Mouse (Mus musculus) embryonic facial prominence, embryonic 14.5 days (tissue): ENCODE results near the gene Sgip1. TPM values are rescaled to one million over a fixed set of nuclear protein-coding genes. Genes with fewer than 3 reads are reported as not detected.

Experiments
- ATAC-seq: fragments of 200-750 bp; cut with Nextera tagmentation; 2 replicates; pipeline ENCODE4 v1.8.0; 2017; ENCODE audit warnings: low read depth, moderate number of reproducible peaks, moderate TSS enrichment
- DNase-seq: peaks from one replicate; pipeline ENCODE4 v3.0.0-alpha.2; 2015; ENCODE audit warnings: low spot score
- H3K27ac ChIP-seq: fragments of 300-500 bp; sonication (generic); replicated peaks from 2 replicates; pipeline ENCODE4 v1.5.1; 2014; ENCODE audit warnings: low read depth, mild to moderate bottlenecking, low read length, moderate library complexity
- H3K27me3 ChIP-seq: fragments of 300-500 bp; sonication (generic); replicated peaks from 2 replicates; pipeline ENCODE4 v1.6.1; 2014; ENCODE audit warnings: low read length; ENCODE audit not compliant: control insufficient read depth, insufficient read depth
- H3K36me3 ChIP-seq: fragments of 300-500 bp; sonication (generic); 2 replicates; pipeline ENCODE4 v1.6.1; 2014; ENCODE audit warnings: low read length, mixed read lengths; ENCODE audit not compliant: control insufficient read depth, insufficient read depth
- H3K4me1 ChIP-seq: fragments of 300-500 bp; sonication (generic); 2 replicates; pipeline ENCODE4 v1.6.1; 2014; ENCODE audit warnings: antibody characterized with exemption, low read length; ENCODE audit not compliant: control insufficient read depth, insufficient read depth
- H3K4me2 ChIP-seq: fragments of 300-500 bp; sonication (generic); 2 replicates; pipeline ENCODE4 v1.6.1; 2014; ENCODE audit warnings: low read depth, mild to moderate bottlenecking, low read length, moderate library complexity, mixed read lengths
- H3K4me3 ChIP-seq: fragments of 300-500 bp; sonication (generic); 2 replicates; pipeline ENCODE4 v1.5.1; 2014; ENCODE audit warnings: low read depth, mild to moderate bottlenecking, low read length
- H3K9ac ChIP-seq: fragments of 300-500 bp; sonication (generic); 2 replicates; pipeline ENCODE4 v1.6.1; 2014; ENCODE audit warnings: low read depth, mild to moderate bottlenecking, low read length, moderate library complexity, mixed read lengths
- H3K9me3 ChIP-seq: fragments of 300-500 bp; sonication (generic); 2 replicates; pipeline ENCODE4 v1.6.1; 2016; ENCODE audit warnings: low read length; ENCODE audit not compliant: control insufficient read depth
- WGBS: fragments of 180-500 bp; shearing (Covaris S2); extraction: QIAGEN DNeasy Blood & Tissue Kit; methylation state at CpG from one replicate; pipeline ENCODE4 v1.1.7; 2014; 5-methylcytosine and 5-hydroxymethylcytosine counted together
- polyA plus RNA-seq: library from polyadenylated mRNA; unstranded; fragments of >200 nt; fragmentation: Nextera tagmentation; extraction: Ambion mirVana; gene quantifications from 2 replicates; pipeline ENCODE4 v1.2.1, GENCODE M21; 2014

The Sgip1 gene
- polyA plus RNA-seq, 1 experiment from 2014 or later, result 4.0 TPM

DNA sequence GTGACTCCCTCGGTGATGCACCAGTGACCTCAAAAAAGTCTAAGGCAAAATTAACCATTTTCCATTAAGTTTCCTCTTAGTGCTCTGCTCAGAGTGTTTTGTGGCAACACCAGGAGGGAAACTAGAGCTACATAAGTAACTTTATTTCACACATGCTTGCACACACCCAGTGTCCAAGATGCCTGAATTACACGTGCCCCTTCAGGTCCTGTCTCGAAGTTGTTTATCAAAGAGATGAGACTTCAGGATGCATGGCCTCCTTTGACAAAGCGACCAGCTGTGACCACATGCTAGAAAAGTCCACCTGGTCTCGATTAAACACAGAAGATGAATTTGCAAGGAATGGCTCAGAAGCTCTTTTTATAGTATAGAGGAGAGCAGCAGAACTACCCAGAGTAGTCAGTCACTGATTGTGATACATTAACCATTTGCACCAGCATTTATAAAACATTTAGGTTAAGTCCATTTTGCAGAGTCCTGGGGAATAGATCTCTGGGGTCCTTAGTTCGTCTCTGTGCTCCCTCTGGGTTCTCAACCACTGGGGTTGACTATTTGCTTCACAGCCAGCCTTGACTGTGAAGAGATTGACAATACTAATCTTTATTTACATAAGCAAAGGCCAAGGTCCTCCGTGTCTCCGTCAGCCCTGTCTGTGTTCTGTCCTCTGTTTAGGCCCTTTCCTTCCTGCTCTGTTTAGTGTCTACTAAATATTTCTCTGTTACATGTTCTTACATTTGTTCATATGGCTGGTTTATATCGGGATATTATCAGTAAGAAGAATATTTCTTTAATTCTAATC, 70.1 kb downstream of the Sgip1 start:
- Histone ChIP-seq H3K4me3 (no peak overlapping the region), H3K4me2 (no peak overlapping the region), H3K27me3 (no peaks in the 10 kb centered on the region), H3K36me3 (no peaks in the 10 kb centered on the region), H3K27ac (no peak overlapping the region), H3K4me1 (peaks cover 3% of the 10 kb centered on the region; the same call in 1 of the 2 replicates), H3K9ac (no peak overlapping the region), H3K9me3 (no peaks in the 10 kb centered on the region)
- ATAC-seq (no peak), DNase-seq (no peak)
- 39% methylated on average over 9 of the region's 9 CpGs for WGBS

DNA sequence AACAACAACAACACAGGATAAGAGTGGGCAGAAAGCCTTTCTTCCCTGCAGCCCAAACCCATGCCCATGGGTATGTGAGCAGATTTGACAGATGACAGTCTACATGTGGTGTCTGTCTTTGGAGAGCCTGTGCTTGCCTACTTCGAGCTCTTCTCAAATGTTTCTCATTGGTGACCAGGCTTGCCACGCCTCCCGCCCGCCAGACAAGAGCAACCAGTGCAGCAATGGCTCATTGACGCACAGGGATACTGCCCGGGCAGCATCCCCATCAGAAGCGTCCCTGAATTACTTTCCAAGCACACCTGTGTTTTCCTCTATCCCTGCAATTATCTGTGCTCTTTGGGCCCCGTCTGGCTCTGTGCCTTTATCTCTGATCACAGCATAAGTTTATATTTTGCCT, 72.2 kb downstream of the Sgip1 start:
- no peak overlapping the region for H3K4me2 ChIP-seq
- H3K36me3 ChIP-seq, result no peaks in the 10 kb centered on the region
- H3K4me1 ChIP-seq, result peaks cover 3% of the 10 kb centered on the region; the same call in 1 of the 2 replicates
- no peaks in the 10 kb centered on the region for H3K9me3 ChIP-seq
- H3K27me3 ChIP-seq, result no peaks in the 10 kb centered on the region
- DNase-seq (no peak), ATAC-seq (no peak)
- no peak overlapping the region for H3K27ac ChIP-seq
- H3K4me3 ChIP-seq, result no peak overlapping the region
- H3K9ac ChIP-seq, result no peak overlapping the region
- 84% methylated on average over 8 of the region's 8 CpGs for WGBS

- Histone ChIP-seq H3K27me3 (no peaks in the 10 kb centered on the region), H3K4me1 (no peaks in the 10 kb centered on the region), H3K4me2 (no peak overlapping the region), H3K4me3 (no peak overlapping the region), H3K9me3 (no peaks in the 10 kb centered on the region), H3K9ac (no peak overlapping the region), H3K36me3 (no peaks in the 10 kb centered on the region), H3K27ac (no peak overlapping the region)
- no peak for ATAC-seq
- WGBS, result 64% methylated on average over 4 of the region's 4 CpGs
- no peak for DNase-seq
These were observed 80.7 kb downstream of the Sgip1 start for GRCm38 (mm10) chr4:102821786-102822185.

GRCm38 (mm10) chr4:102824494-102824893, 83.4 kb downstream of the Sgip1 start:
- Histone ChIP-seq H3K27me3 (no peaks in the 10 kb centered on the region), H3K9me3 (no peaks in the 10 kb centered on the region), H3K9ac (no peak overlapping the region), H3K27ac (no peak overlapping the region), H3K4me2 (no peak overlapping the region), H3K4me1 (no peaks in the 10 kb centered on the region), H3K36me3 (no peaks in the 10 kb centered on the region), H3K4me3 (no peak overlapping the region)
- WGBS, result 70% methylated on average over 2 of the region's 2 CpGs
- DNase-seq (no peak), ATAC-seq (no peak)

- 74% methylated on average over 2 of the region's 2 CpGs for WGBS
- Histone ChIP-seq H3K9ac (no peak overlapping the region), H3K9me3 (no peaks in the 10 kb centered on the region), H3K36me3 (no peaks in the 10 kb centered on the region), H3K4me2 (no peak overlapping the region), H3K4me1 (no peaks in the 10 kb centered on the region), H3K27ac (no peak overlapping the region), H3K27me3 (no peaks in the 10 kb centered on the region), H3K4me3 (no peak overlapping the region)
- DNase-seq (no peak), ATAC-seq (no peak)
These were observed 85.1 kb downstream of the Sgip1 start for GRCm38 (mm10) chr4:102826159-102826558.

DNA sequence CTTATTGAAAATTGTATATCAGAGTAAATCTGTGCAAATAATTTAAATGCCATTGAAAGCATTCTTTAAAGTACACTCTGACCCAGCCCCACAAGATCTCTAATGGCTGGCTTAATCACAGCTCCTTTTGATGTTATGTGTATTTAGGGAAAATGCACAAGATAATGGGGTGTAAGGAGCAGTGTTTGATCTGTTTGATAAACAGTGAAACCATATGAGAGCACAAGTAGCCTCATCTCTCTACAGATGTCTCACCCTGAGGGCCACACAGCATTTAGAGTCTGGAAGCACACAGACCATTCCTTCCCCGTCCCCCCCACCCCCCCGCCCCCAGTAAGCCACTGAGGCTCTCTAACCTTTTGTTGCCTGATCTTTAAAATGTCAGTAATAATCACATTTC, 87.4 kb downstream of the Sgip1 start:
- Histone ChIP-seq H3K27ac (no peak overlapping the region), H3K4me1 (no peaks in the 10 kb centered on the region), H3K9me3 (no peaks in the 10 kb centered on the region), H3K36me3 (no peaks in the 10 kb centered on the region), H3K9ac (no peak overlapping the region), H3K4me3 (no peak overlapping the region), H3K27me3 (no peaks in the 10 kb centered on the region), H3K4me2 (no peak overlapping the region)
- WGBS, result 62% methylated on average over 2 of the region's 2 CpGs
- no peak for DNase-seq
- ATAC-seq, result no peak

DNA sequence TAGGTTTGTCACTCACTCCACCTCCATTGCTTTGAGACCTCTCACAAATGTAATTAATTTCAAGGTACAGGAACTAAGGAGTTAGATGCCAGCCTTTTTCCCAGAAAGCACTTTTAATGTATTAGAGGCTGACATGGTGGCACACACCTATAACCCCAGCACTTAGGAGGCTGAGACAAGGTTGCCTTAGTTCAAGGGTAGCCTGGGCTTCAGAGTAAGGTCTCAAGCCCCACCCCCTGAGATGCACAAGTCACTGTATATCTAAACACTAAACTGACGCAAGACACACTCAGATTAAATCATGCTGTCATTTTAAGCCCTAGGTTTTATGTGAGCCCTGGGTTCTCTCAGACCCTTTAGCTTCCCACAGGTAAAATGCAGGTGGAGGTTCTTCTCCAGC, 92.1 kb downstream of the Sgip1 start:
- Histone ChIP-seq H3K9me3 (no peaks in the 10 kb centered on the region), H3K9ac (no peak overlapping the region), H3K27me3 (no peaks in the 10 kb centered on the region), H3K4me3 (no peak overlapping the region), H3K27ac (no peak overlapping the region), H3K4me1 (no peaks in the 10 kb centered on the region), H3K36me3 (no peaks in the 10 kb centered on the region), H3K4me2 (no peak overlapping the region)
- DNase-seq, result no peak
- 78% methylated on average over 1 of the region's 1 CpGs for WGBS
- ATAC-seq, result no peak

GRCm38 (mm10) chr4:102833726-102834125, 92.6 kb downstream of the Sgip1 start:
- Histone ChIP-seq H3K4me2 (no peak overlapping the region), H3K36me3 (no peaks in the 10 kb centered on the region), H3K9me3 (no peaks in the 10 kb centered on the region), H3K27ac (no peak overlapping the region), H3K27me3 (no peaks in the 10 kb centered on the region), H3K4me1 (no peaks in the 10 kb centered on the region), H3K9ac (no peak overlapping the region), H3K4me3 (no peak overlapping the region)
- DNase-seq (no peak), ATAC-seq (no peak)
- 85% methylated on average over 2 of the region's 2 CpGs for WGBS

DNA sequence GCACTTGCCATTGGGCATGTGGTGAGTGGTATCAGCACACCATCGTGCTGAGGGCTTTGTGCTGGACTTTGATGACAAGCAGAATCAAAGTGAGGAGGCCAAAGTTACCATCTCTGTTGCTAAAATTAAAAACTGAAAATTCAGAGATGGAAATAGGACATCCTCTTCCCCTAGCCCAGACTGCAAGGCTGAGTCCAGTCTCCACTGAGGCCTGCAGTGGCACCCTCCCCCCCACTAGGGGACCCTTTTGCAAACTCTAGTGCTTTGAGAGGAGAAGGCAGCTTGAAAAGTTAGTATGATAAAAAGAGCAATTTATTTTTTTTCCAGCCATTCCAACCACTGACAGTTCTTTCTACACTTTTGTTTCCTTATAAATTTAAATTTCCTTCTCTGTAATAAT, 93.6 kb downstream of the Sgip1 start:
- WGBS, result 59% methylated on average over 1 of the region's 1 CpGs
- H3K27me3 ChIP-seq, result no peaks in the 10 kb centered on the region
- no peak for ATAC-seq
- H3K36me3 ChIP-seq, result no peaks in the 10 kb centered on the region
- no peak for DNase-seq
- H3K27ac ChIP-seq, result no peak overlapping the region
- no peaks in the 10 kb centered on the region for H3K4me1 ChIP-seq
- H3K9me3 ChIP-seq, result no peaks in the 10 kb centered on the region
- H3K9ac ChIP-seq, result no peak overlapping the region
- H3K4me3 ChIP-seq, result no peak overlapping the region
- H3K4me2 ChIP-seq, result no peak overlapping the region
